8 mouse cellular contexts compared by ENCODE assay signal in the genomic region with DNA sequence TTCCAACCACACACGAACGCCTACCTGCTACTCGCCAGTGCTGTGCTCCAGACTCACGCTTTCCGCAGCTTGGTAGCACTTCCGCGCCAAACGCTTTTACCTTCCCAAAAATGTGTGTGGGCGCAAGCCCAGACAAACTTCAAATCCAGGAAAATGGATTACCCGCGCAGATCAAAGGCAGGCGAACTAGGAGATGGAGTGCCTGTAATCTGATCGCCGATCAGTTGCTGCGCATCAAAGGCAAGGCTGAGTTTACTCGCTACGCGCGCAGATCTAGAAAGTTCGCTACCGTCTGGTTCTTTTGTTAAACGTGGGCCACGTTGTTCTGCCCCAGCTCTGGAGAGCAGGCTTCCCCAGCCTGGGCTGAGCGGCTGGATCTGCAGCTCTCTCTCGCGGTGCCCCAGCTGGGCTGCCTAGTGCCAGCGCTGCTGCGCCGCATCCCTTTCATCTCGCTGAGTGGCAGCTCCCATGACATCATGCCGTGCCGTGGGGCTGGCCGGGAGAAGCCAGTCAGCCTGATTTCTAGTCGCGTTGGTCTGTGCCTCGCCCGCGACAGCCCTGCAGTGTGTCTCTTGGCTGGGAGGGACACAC. TPM values are rescaled to one million over a fixed set of nuclear protein-coding genes. Genes with fewer than 3 reads are reported as not detected.
DNase-seq lines count a peak whose midpoint lies in the region; ATAC-seq and TF ChIP-seq lines count a peak whose summit lies in the region.

A gene (minus strand): TSS at position 400 of the 591 bp plus-strand sequence.

- peak within 1 kb of the TSS; percentile 52 for H3K4me3 ChIP-seq in hindbrain, postnatal 0 days (ENCODE audit: low read length)
- peak within 1 kb of the TSS; percentile 63 for H3K4me3 ChIP-seq in midbrain, embryonic 10.5 days

- H3K27ac ChIP-seq in hindbrain, postnatal 0 days: peak within 1 kb of the TSS; percentile 65
- H3K27ac ChIP-seq in midbrain, embryonic 10.5 days (replicated peaks): peak within 1 kb of the TSS; percentile 93

- H3K4me1 ChIP-seq in hindbrain, postnatal 0 days (ENCODE audit: insufficient read depth, low read length): no peaks in the 10 kb centered on the region; the same call in 1 of the 2 replicates
- peaks cover 63% of the 10 kb centered on the region for H3K4me1 ChIP-seq in midbrain, embryonic 10.5 days

- H3K27me3 ChIP-seq in hindbrain, postnatal 0 days (ENCODE audit: insufficient read depth, low read length): no peaks in the 10 kb centered on the region
- H3K27me3 ChIP-seq in midbrain, embryonic 10.5 days (ENCODE audit: low read depth, poor library complexity, severe bottlenecking): peaks cover 35% of the 10 kb centered on the region

- ATAC-seq in activated CD4-positive, CD25-positive, alpha-beta regulatory T cell, adult 4 months: peak; percentile 94
- ATAC-seq in common myeloid progenitor, adult 5-6 weeks (replicated peaks; ENCODE audit: low read depth, poor library complexity, severe bottlenecking): peak; percentile 91
- peak; percentile 97 for ATAC-seq in hindbrain, postnatal 0 days

- TF ChIP-seq CTCF in hindbrain, postnatal 0 days (IDR thresholded peaks at IDR 0.05; ENCODE audit: low read depth): 0 out of 2 replicates have a peak, but pooled peaks have one; percentile 4

- WGBS in hindbrain, postnatal 0 days: under 1% methylated on average over 38 of the region's 38 CpGs
- under 1% methylated on average over 38 of the region's 38 CpGs for WGBS in midbrain, embryonic 10.5 days

- H3K4me2 ChIP-seq in hindbrain, postnatal 0 days (ENCODE audit: low read depth, low read length): peak within 1 kb of the TSS; percentile 92

- intact Hi-C loops in left cerebral cortex, postnatal 25 days (cut with DNase I): loop anchor here (1.0 kb wide), 1 partner anchor 9 kb away; no protein-coding TSS in a partner anchor

- H3K36me3 ChIP-seq in hindbrain, postnatal 0 days (ENCODE audit: insufficient read depth, low read length): no peaks in the 10 kb centered on the region
- peaks cover 3% of the 10 kb centered on the region; the same call in 1 of the 2 replicates for H3K36me3 ChIP-seq in midbrain, embryonic 10.5 days

- DNase-seq in gastrocnemius, postnatal 10 days: peak; percentile 67
- DNase-seq in hindbrain, postnatal 0 days (ENCODE audit: low spot score): peak; percentile 87
- peak; percentile 83 to 89 for DNase-seq in left cerebral cortex, postnatal 25 days (ENCODE audit: low spot score in 2 of 2)
- peak; percentile 95 for DNase-seq in midbrain, embryonic 10.5 days (ENCODE audit: low spot score)
- DNase-seq in skeletal muscle tissue, adult 2 months (ENCODE audit: low read depth, low spot score): peak; percentile 70
- peak; percentile 67 for DNase-seq in yolk sac, embryonic 10.5 days (ENCODE audit: low spot score)

- H3K9me3 ChIP-seq in hindbrain, postnatal 0 days (ENCODE audit: low read length): no peaks in the 10 kb centered on the region
- no peaks in the 10 kb centered on the region for H3K9me3 ChIP-seq in midbrain, embryonic 10.5 days (replicated peaks)

- peak within 1 kb of the TSS; percentile 56 for H3K9ac ChIP-seq in hindbrain, postnatal 0 days (replicated peaks; ENCODE audit: low read length)

RNA-seq across cellular contexts. Expression of the gene that starts here (rescaled TPM):
- not detected for polyA plus RNA-seq in activated CD4-positive, CD25-positive, alpha-beta regulatory T cell, adult 4 months (2017; shearing (Covaris generic))
- 0.49 TPM in 1 of 2 replicates, not detected in the other for total RNA-seq in common myeloid progenitor, adult 5-6 weeks (2017)
- total RNA-seq in gastrocnemius, postnatal 10 days (2021): 10 to 100 TPM in 1 of 2 experiments, 1 to 10 TPM in 1; 7.6 to 12.6 TPM
- 42.2 and 51.6 TPM in 2 replicates for total RNA-seq in hindbrain, postnatal 0 days (2014; rRNA removed)
- 28.9 and 29.0 TPM in 2 replicates for polyA plus RNA-seq in hindbrain, postnatal 0 days (2015; fragmentation: Nextera tagmentation; extraction: Ambion mirVana)
- 10 to 100 TPM; 55.7 to 64.8 TPM for total RNA-seq in left cerebral cortex, postnatal 25 days (2021)
- polyA plus RNA-seq in midbrain, embryonic 10.5 days (2016; fragmentation: Nextera tagmentation; extraction: Ambion mirVana): 76.1 and 88.7 TPM in 2 replicates

Comparison
In these comparisons a context has a peak if more than half of its experiments do, and no peak if none do; other contexts are left out.
1. Peak in every context shown above with its lines: DNase-seq, ATAC-seq, H3K4me3 ChIP-seq and H3K27ac ChIP-seq.
2. RNA of the gene that starts here (polyA plus RNA-seq): 76.1 to 88.7 TPM in midbrain, embryonic 10.5 days and 28.9 to 29.0 TPM in hindbrain, postnatal 0 days; not detected in activated CD4-positive, CD25-positive, alpha-beta regulatory T cell, adult 4 months; every median in the first group is over 10 times any median in the second.
3. Peak in ATAC-seq in activated CD4-positive, CD25-positive, alpha-beta regulatory T cell, adult 4 months; RNA of the gene not detected or under 1 TPM.
4. Peak in ATAC-seq in common myeloid progenitor, adult 5-6 weeks; RNA of the gene not detected or under 1 TPM.